Mouse (Mus musculus): ENCODE data around the gene Cdc34. TPM values are rescaled to one million over a fixed set of nuclear protein-coding genes. Genes with fewer than 3 reads are reported as not detected.

The Cdc34 gene
- polyA plus RNA-seq, 1 experiment: 299 TPM

DNA sequence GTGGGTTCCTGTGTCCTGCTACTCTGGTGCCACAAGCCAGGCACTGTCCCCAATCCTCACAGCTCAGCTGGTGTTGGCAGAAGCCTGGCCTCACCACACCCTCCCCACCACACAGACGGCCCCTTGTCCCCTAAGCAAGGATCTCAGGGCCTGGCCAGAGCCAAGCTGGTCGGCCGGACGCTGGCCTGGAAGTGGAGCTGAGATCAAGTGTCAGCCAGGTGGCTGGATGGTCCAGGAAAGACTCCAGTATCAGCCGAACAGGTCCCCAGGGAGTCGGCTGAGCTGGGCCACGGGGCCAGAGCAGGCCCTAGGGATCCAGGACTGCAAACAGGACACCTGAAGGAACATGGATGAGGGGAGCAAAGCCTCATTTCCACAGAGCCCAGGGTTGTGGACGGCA, 36.3 kb upstream of the Cdc34 start, which contains the start of gene Odf3l2:
Gene Odf3l2 (minus strand): TSS at position 28 of the 400 bp plus-strand sequence.
- TF ChIP-seq POLR2A (IDR thresholded peaks at IDR 0.05; ENCODE audit: insufficient read depth, low read length) (no peak), EP300 (IDR thresholded peaks at IDR 0.05; ENCODE audit: insufficient read depth, low read depth, low read length) (no peak), CTCF (IDR thresholded peaks at IDR 0.05; ENCODE audit: low read depth, low read length) (no peak)
- Histone ChIP-seq H3K9me3 (replicated peaks; ENCODE audit: control insufficient read depth, insufficient read depth, low read length, poor library complexity, severe bottlenecking) (no peaks in the 10 kb centered on the region), H3K9ac (ENCODE audit: low read depth, poor library complexity, severe bottlenecking) (no peak within 1 kb of the TSS), H3K4me3 (ENCODE audit: low read depth, low read length) (no peak within 1 kb of the TSS), H3K27ac (ENCODE audit: insufficient read depth, low read length) (no peak within 1 kb of the TSS), H3K36me3 (ENCODE audit: control insufficient read depth, insufficient read depth, low read length, poor library complexity, severe bottlenecking) (no peaks in the 10 kb centered on the region), H3K4me1 (ENCODE audit: control insufficient read depth, insufficient read depth, low read length) (no peaks in the 10 kb centered on the region), H3K27me3 (ENCODE audit: control insufficient read depth, insufficient read depth, low read length, poor library complexity, severe bottlenecking) (no peaks in the 10 kb centered on the region)

DNA sequence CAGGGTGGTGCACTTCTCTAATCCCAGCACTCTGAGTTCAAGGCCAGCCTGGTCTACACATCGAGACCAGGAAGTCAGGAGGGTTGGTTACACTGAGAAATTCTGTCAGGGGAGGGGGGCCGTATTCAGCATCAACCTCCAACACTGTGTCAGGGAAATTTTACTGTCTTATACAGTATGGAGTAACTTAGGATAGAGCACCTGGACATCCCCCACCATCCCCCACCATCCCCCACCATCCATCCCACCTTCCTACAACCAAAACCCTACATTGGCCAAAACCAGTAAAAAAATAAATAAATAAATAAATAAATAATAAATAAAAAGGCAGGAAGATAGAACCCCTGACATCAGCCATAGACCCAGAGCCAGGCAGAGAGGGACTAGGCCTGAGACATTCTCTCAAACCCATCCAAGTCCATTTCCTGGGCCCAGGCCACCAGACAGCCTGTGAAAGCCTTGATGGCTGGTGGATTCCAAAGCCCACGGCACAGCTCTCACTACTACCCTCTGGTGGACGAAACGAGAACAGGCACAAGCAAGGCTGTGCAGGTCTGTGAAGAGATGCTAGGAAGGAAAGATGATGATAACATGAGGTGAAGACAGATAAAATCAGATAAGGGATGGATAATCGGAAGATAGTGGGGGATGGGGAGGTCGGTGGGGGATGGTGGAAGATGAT, 32.8 kb upstream of the Cdc34 start:
- TF ChIP-seq POLR2A (IDR thresholded peaks at IDR 0.05; ENCODE audit: insufficient read depth, low read length) (no peak), CTCF (IDR thresholded peaks at IDR 0.05; ENCODE audit: low read depth, low read length) (peak; percentile 97)
- Histone ChIP-seq H3K9me3 (replicated peaks; ENCODE audit: control insufficient read depth, insufficient read depth, low read length, poor library complexity, severe bottlenecking) (no peaks in the 10 kb centered on the region), H3K27ac (ENCODE audit: insufficient read depth, low read length) (no peak overlapping the region), H3K4me1 (ENCODE audit: control insufficient read depth, insufficient read depth, low read length) (no peaks in the 10 kb centered on the region), H3K9ac (ENCODE audit: low read depth, poor library complexity, severe bottlenecking) (no peak overlapping the region), H3K36me3 (ENCODE audit: control insufficient read depth, insufficient read depth, low read length, poor library complexity, severe bottlenecking) (no peaks in the 10 kb centered on the region), H3K4me3 (ENCODE audit: low read depth, low read length) (no peak overlapping the region), H3K27me3 (ENCODE audit: control insufficient read depth, insufficient read depth, low read length, poor library complexity, severe bottlenecking) (no peaks in the 10 kb centered on the region)

DNA sequence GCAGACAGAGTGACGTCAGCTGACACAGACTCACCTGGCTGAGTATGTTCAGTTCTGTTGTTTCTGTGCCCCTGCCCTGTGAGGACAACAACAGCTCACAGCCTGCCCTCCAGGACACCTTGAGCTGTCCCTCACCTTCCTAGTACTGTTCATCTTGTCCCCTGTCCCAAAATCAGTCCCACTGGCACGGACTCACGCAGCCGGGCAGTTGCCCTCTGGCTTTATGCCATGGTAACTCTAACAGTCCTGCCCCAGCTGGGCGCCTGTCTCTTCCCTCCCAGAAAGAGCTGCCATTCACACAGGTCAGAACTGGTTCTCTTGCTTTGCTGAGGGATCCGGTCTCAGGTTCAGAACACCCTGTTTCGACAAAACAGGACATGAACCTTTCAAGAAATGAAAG, 29.2 kb upstream of the Cdc34 start:
- Histone ChIP-seq H3K4me3 (ENCODE audit: low read depth, low read length) (no peak overlapping the region), H3K36me3 (ENCODE audit: control insufficient read depth, insufficient read depth, low read length, poor library complexity, severe bottlenecking) (no peaks in the 10 kb centered on the region), H3K4me1 (ENCODE audit: control insufficient read depth, insufficient read depth, low read length) (no peaks in the 10 kb centered on the region), H3K9ac (ENCODE audit: low read depth, poor library complexity, severe bottlenecking) (no peak overlapping the region), H3K9me3 (replicated peaks; ENCODE audit: control insufficient read depth, insufficient read depth, low read length, poor library complexity, severe bottlenecking) (no peaks in the 10 kb centered on the region), H3K27ac (ENCODE audit: insufficient read depth, low read length) (no peak overlapping the region), H3K27me3 (ENCODE audit: control insufficient read depth, insufficient read depth, low read length, poor library complexity, severe bottlenecking) (no peaks in the 10 kb centered on the region)
- no peak for TF ChIP-seq EP300 (IDR thresholded peaks at IDR 0.05; ENCODE audit: insufficient read depth, low read depth, low read length)

DNA sequence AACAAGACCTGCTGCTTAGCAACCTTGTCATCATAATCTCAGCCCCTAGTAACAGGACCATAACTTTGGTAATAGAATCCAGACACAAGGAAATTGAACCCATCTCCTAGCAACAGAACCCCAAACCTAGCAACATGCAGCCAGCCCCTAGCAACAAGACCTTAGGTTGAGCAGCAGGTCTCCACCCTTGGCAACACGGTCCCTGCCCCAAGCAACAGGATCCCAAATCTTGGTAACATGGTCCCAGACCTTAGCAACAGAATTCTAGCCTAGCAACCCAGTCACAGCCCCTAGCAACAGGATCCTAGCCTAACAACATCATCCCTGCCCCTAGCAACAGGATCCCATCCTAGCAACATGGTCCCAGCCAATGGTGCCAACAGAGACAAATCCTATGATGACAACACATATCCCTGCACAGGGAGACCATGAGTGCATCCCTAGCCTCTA, 27.0 kb upstream of the Cdc34 start:
- Histone ChIP-seq H3K9ac (ENCODE audit: low read depth, poor library complexity, severe bottlenecking) (no peak overlapping the region), H3K4me1 (ENCODE audit: control insufficient read depth, insufficient read depth, low read length) (no peaks in the 10 kb centered on the region), H3K4me3 (ENCODE audit: low read depth, low read length) (no peak overlapping the region), H3K36me3 (ENCODE audit: control insufficient read depth, insufficient read depth, low read length, poor library complexity, severe bottlenecking) (no peaks in the 10 kb centered on the region), H3K27ac (ENCODE audit: insufficient read depth, low read length) (no peak overlapping the region), H3K9me3 (replicated peaks; ENCODE audit: control insufficient read depth, insufficient read depth, low read length, poor library complexity, severe bottlenecking) (no peaks in the 10 kb centered on the region), H3K27me3 (ENCODE audit: control insufficient read depth, insufficient read depth, low read length, poor library complexity, severe bottlenecking) (no peaks in the 10 kb centered on the region)
- TF ChIP-seq POLR2A (IDR thresholded peaks at IDR 0.05; ENCODE audit: insufficient read depth, low read length) (no peak), EP300 (IDR thresholded peaks at IDR 0.05; ENCODE audit: insufficient read depth, low read depth, low read length) (no peak), CTCF (IDR thresholded peaks at IDR 0.05; ENCODE audit: low read depth, low read length) (no peak)

DNA sequence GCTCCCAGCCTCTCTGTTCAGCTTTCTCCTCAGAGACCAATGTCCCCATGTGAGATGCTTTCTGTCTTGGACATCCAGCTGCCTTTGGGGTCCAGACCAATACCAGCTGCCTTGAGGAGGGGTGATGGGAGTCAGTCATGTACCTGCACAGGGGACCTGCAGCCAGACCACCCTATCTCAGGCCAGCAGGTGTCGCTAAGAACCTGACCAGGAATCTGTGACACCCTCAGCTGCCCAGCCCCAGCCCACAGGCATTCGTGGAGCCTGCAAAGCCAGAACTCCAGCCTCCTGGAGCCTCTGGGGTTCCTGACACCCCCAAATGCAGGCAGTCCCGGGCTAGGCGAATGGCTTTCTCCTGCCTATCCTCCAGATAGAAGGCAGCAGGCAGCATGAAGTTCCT, 23.2 kb upstream of the Cdc34 start:
- peaks cover 4% of the 10 kb centered on the region for H3K4me1 ChIP-seq (ENCODE audit: control insufficient read depth, insufficient read depth, low read length)
- H3K27ac ChIP-seq (ENCODE audit: insufficient read depth, low read length): no peak overlapping the region
- no peak overlapping the region for H3K9ac ChIP-seq (ENCODE audit: low read depth, poor library complexity, severe bottlenecking)
- no peaks in the 10 kb centered on the region for H3K36me3 ChIP-seq (ENCODE audit: control insufficient read depth, insufficient read depth, low read length, poor library complexity, severe bottlenecking)
- H3K27me3 ChIP-seq (ENCODE audit: control insufficient read depth, insufficient read depth, low read length, poor library complexity, severe bottlenecking): no peaks in the 10 kb centered on the region
- no peaks in the 10 kb centered on the region for H3K9me3 ChIP-seq (replicated peaks; ENCODE audit: control insufficient read depth, insufficient read depth, low read length, poor library complexity, severe bottlenecking)
- no peak overlapping the region for H3K4me3 ChIP-seq (ENCODE audit: low read depth, low read length)
- peak; percentile 90 for TF ChIP-seq CTCF (IDR thresholded peaks at IDR 0.05; ENCODE audit: low read depth, low read length)
- no peak for TF ChIP-seq EP300 (IDR thresholded peaks at IDR 0.05; ENCODE audit: insufficient read depth, low read depth, low read length)

DNA sequence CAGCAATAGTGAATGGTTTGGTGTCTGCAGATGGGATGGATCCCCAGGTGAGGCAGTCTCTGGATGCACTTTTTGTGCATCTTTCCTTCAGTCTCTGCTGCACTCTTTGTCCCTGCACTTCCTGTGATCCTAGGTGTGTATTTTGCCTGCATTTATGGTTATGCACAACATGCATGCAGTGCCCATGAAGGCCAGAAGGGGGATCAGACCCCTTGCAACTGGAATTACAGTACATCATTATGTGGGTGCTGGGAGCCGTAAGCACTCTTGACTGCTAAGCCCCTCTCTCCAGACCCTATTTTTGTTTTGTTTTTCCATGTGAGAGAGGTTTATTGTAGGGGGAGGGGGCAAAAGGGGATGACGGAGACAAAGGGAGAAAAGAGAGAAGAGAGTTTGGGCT, 21.7 kb upstream of the Cdc34 start:
- no peak overlapping the region for H3K9ac ChIP-seq (ENCODE audit: low read depth, poor library complexity, severe bottlenecking)
- no peaks in the 10 kb centered on the region for H3K9me3 ChIP-seq (replicated peaks; ENCODE audit: control insufficient read depth, insufficient read depth, low read length, poor library complexity, severe bottlenecking)
- H3K36me3 ChIP-seq (ENCODE audit: control insufficient read depth, insufficient read depth, low read length, poor library complexity, severe bottlenecking): no peaks in the 10 kb centered on the region
- H3K4me1 ChIP-seq (ENCODE audit: control insufficient read depth, insufficient read depth, low read length): peaks cover 4% of the 10 kb centered on the region
- H3K27me3 ChIP-seq (ENCODE audit: control insufficient read depth, insufficient read depth, low read length, poor library complexity, severe bottlenecking): no peaks in the 10 kb centered on the region
- H3K27ac ChIP-seq (ENCODE audit: insufficient read depth, low read length): no peak overlapping the region
- TF ChIP-seq CTCF (IDR thresholded peaks at IDR 0.05; ENCODE audit: low read depth, low read length) (no peak), EP300 (IDR thresholded peaks at IDR 0.05; ENCODE audit: insufficient read depth, low read depth, low read length) (no peak), POLR2A (IDR thresholded peaks at IDR 0.05; ENCODE audit: insufficient read depth, low read length) (no peak)
- H3K4me3 ChIP-seq (ENCODE audit: low read depth, low read length): no peak overlapping the region

All from ES-Bruce4 (cell line).